Mouse (Mus musculus) hindlimb bud, embryonic 11.5 days (tissue): Measurements from ENCODE around the gene Zfand3.

Source experiments
- DNase-seq: peaks from one replicate; pipeline ENCODE4 v3.0.0-alpha.2; 2012; ENCODE audit warnings: low read depth, low spot score; ENCODE audit errors: extremely low spot score

The Zfand3 gene

DNA sequence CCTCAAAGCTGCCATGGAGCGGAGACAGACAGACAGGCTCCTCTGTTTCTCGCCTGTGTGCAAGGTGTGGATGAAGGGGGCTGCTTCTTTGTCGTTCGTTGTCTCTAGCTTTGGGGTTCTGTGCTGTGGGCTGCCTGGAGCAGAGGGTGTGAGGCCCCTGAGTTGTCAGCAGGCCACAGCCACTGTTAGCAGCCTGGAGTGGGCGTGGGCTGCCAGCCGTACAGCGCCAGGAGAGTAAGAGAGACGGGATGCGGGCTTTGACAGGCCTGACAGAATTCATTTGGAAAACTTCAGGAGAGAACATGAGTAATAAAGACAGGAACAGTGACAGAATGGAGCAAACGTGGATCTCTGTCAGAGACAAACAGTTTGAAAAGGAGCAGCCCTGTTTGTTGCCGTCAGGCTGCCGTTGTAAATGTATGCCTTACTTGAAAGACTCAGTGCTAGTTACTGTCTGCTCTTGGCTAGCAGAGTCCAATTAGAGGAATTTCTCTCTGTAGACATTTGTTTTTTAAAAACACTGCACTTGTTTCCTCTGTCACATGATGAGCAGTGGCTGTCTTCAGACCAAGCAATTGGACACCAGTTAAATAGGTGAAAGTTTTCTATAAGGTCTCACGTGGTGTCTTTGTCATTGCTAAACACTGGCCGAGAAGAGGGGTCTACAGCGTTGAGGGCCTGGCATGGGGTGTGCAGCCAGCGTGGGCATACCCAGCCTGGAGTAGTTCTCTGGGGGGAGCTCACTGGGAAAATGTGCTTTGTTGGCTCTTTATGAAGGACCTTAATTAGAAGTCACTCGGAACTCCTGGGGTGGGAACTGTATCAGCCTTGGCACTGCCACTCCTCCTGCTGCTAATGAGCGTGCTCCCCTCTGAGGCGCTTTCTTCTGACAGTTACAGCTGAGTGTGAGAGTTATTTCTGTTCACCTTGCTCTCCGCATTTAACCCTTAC is 183.8 kb downstream of the Zfand3 start:
- DNase-seq: no peak

- DNase-seq: no peak
Measured at GRCm38 (mm10) chr17:30191097-30191640, 186.6 kb downstream of the Zfand3 start.

GRCm38 (mm10) chr17:30192416-30193005 is 188.0 kb downstream of the Zfand3 start:
- DNase-seq: no peak

DNA sequence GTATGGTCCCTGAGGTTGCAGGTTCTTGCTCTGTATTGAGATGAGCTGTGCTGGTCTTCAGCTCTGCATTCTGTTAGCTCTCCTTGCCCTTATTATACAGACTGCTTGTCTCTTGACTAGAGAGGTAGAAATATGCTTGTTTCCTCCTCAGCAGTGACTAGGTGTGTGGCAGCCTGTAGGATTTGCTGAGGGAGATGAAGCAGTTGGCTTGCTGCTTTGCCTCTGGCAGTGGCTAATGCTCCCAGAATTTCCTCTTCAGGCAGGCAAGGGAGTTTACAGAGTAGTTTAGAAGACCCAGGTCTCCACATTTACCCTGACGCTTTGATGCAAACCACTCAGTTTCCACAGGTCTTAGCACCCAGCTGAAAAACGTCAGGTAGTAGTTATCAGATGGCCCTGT is 189.1 kb downstream of the Zfand3 start:
- no peak for DNase-seq

GRCm38 (mm10) chr17:30194091-30194490 is 189.6 kb downstream of the Zfand3 start:
- no peak for DNase-seq

DNA sequence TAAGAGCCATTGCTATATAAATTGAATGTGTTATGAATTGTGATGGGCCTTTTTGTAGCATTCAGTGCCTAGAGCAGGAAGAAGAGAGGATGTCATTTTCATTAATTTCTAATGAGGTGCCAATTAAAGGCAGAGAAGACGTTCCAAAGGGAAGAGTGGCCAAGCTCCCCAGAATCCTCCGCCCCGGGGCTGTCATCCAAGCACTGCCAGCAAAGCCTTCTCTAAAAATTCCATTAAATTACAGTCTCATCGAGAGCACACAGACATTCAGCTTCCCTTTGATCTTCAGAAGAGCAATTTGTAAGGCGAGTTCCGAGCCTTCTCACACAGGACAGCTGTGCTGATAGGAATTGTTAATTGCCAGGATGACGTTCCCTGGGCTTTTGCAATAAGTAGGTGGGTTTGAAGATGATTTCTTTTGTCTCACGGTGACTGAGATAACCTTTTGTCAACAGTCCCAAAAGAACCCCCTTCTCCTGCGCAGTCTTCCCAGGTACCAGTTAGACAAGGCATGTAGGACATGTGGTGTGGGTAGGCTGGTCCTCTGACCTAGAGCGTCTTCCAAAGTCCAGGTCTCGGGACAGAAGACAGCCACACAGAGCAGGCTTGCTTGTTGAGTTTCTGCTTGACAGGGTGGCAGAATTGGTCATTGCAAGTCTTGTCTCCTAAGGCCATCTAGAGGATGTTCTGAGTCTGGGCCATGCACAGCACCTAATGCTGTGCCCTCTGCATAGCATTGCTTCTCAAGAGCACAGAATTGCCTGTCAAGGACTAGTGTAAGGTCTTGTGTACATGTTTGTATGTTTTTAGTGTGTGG is 190.3 kb downstream of the Zfand3 start:
- DNase-seq: no peak

GRCm38 (mm10) chr17:30195591-30196183 is 191.2 kb downstream of the Zfand3 start:
- no peak for DNase-seq

DNA sequence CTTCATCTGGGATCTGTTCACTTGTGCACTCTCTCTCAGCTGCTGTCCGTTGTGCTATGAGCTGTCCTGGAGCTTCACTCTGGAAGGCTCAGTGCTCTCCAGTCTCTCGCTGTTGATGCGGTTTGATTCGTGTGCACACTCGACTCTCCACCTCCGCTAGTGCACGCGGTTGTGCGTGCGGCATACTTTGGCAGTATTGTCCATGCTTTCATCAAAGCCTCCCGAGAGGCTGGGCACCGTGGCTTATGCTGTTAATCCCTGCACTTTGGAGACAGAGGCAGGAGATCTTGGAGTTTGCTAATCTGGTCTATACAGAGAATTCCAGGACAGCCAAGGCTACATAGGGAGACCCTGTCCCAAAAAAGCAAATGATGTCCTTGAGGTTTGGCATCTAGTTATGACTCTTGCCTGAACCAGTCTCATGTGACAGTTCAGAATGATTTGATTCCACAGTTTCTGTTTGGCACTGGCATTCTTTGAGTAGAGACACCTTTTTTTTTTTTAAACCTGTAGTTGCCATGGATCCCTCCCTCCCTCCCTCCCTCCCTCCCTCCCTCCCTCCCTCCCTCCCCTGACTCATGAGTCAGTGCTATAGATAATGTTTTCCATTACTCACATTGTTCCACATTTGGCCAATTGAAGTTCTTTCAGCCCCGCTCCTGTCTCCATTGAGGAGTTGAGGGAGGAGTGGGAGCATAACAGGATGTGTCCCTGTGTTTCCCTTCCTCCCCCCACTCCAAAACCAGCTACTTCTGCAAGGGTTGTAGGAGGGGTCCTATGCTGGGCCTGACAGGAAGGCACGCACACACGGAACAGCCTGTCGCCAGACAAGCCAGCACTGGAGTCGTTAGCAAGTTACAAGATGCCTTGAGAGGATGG is 192.1 kb downstream of the Zfand3 start:
- DNase-seq: no peak

- no peak for DNase-seq
Measured at GRCm38 (mm10) chr17:30197280-30198030, 192.9 kb downstream of the Zfand3 start.

GRCm38 (mm10) chr17:30198422-30198821 is 193.9 kb downstream of the Zfand3 start:
- no peak for DNase-seq

DNA sequence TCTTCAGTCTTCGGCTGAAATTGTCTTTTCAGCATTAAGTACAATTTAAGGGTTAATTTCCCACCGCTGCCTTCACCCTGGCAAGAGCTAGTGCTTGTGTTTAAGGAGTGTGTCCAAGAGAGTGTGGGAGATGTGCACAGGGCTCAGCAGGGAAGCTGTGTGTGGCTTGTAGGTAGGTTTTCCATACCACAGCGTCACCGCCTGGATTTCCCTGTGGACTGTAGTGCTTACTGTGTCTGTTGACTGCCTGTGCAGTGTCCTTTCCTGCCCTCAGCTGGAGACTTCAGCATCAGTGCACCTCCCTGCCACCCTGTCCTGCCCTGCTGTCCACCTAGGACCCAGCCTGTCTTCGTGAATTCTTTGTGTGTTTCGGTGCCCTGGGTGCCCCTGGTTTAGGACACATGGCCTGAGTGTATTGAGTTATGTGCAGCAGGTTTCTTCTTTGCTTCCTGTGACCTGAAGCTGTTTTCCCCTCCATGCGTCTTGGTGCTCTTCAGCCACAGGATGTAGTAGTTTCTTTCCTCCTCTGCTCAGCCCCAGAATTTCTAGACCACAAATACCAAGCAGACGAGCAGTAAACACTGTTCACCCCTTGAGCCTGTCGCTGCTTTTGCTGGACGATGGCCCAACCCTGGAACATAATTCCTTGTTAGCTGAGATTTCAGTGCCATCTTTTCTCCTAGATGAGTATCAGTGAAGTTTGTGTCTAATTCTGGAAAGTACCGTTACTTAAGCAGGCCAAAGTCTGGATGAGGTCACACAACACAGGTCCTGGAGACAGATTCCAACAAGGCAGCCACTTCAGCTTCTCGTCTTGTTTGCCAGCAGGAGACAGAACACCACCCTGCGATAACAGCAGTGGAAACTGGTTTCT is 195.1 kb downstream of the Zfand3 start:
- DNase-seq: no peak

DNA sequence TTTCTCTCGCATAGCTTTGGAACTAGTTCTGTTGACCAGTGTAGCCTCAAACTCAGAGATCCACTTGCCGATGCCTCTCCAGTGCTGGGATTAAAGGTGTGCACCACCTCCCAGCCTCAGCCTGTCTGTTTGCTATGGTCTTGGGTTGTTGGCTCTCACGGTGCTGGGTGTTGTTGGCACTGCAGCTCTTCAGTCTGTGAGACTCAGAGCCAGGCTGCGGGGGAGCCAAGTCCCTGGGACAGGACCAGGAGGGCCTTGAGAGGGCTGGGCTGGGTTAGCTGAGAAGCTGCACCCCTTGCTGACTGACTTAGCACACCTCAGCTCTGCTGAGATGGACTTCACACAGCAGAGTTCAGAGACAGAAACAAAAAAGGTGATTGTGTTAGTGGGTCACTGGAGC is 195.8 kb downstream of the Zfand3 start:
- DNase-seq: no peak

DNA sequence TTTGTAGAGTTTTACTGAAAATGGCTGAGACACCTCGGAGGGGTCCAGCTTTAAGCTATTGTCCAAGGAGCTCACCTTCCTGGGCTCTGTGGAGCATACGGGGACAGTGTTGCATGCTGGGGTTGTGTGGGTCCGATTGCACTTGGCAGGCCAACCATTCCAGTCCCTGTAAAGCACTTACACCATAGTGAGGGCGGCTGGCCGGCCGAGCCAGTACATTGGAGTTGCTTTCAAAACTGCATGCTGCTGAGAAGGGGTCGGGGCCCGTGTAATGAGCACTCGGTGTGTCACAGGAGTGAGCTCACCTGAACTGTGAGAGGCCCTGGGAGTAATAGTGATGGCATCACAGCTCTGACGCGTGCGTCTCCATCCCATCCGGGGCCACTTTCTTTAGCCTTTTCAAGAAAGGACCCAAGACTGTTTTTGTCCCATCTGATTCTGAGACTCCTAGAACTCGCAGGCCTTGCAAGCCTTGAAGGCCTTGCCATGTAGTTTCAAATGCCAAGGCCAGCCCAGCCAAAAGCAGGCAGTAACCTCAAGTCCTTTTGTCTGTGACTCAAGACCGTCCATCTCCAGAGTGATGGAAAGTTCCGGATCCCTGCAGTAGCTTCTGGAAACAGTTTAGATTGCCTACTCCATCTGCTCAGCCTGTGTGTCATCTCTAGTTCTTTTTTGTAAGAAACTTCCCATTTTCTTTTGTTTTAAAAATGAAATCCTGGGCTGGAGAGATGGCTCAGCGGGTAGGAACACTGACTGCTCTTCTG is 200.7 kb downstream of the Zfand3 start:
- no peak for DNase-seq

DNA sequence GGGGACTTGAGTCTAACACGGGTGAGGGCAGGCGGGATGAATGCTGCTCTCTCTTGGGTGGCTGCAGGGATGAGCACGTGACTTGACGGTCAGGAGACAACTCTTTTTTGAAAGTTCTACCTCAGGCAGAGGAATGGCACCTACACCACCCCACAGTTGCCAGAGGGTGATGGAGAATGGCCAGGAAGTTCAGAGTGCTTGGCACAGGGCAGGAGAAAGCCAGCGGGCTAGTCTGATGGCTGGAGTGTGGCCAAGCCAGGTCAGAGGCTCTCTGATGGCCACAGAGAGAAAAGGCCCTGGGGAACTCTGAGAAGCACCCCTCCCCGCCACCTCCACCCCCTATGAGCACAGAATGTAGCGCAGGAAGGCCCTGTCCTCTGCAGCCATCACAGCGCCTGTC is 205.7 kb downstream of the Zfand3 start:
- no peak for DNase-seq

- no peak for DNase-seq
Measured at GRCm38 (mm10) chr17:30210936-30211335, 206.4 kb downstream of the Zfand3 start.

- DNase-seq: no peak
Measured at GRCm38 (mm10) chr17:30212647-30213046, 208.1 kb downstream of the Zfand3 start.

DNA sequence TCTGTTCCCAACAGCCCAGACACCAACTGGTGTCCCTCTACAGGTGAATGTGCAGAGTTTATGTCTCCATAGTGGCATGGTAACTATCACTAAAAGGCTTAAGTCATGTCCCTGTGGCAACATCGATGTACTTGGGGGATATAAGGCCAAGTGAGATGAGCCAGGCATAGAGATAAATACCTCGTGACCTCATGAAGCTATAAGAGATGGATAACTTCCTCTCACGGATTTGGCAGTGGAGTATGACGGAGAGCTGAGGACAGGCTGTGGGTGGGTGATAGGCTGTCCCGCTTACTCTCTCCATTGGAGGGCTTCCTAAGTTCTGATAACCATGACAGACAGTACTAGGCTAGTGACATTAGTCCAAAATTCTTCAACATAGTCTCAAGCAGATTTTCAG is 208.8 kb downstream of the Zfand3 start:
- DNase-seq: no peak
